Mouse (Mus musculus) embryonic fibroblast, embryonic 13.5 days (primary cell): ENCODE data around the gene Gm8246. TPM values are rescaled to one million over a fixed set of nuclear protein-coding genes. Genes with fewer than 3 reads are reported as not detected.
"Not testable (repeated sequence)": the region's sequence is repeated elsewhere in the genome, so short reads cannot be mapped to it uniquely, and the experiment has no call there.

ENCODE experiments used
- H3K27ac ChIP-seq: 2 replicates; pipeline ENCODE4 v1.5.1; 2012; ENCODE audit warnings: low read length, control low read depth, inconsistent platforms; ENCODE audit not compliant: insufficient read depth
- H3K4me1 ChIP-seq: 2 replicates; pipeline ENCODE4 v1.6.1; 2011; ENCODE audit warnings: low read length; ENCODE audit not compliant: control insufficient read depth, insufficient read depth
- H3K4me3 ChIP-seq: 2 replicates; pipeline ENCODE4 v1.5.1; 2011; ENCODE audit warnings: mild to moderate bottlenecking, control low read depth, low read length; ENCODE audit not compliant: insufficient read depth
- polyA plus RNA-seq: library from polyadenylated mRNA; stranded (reverse); fragments of >200 nt; gene quantifications from 2 replicates; pipeline ENCODE4 v1.2.4, GENCODE M21; 2011; ENCODE audit warnings: low read depth; ENCODE audit not compliant: missing spikeins, insufficient read length

Gm8246 gene
- not detected in 2 replicates for polyA plus RNA-seq

- H3K4me1 ChIP-seq, H3K27ac ChIP-seq, H3K4me3 ChIP-seq: not testable (repeated sequence)
Measured at GRCm38 (mm10) chr14:5477730-5478129, at the start of gene Gm8246. Gene Gm8246, minus strand, starts transcription at chr14:5477830.

GRCm38 (mm10) chr14:5501374-5501773 is 23.7 kb upstream of the Gm8246 start, which contains the start of gene Gm3488:
Gene Gm3488, plus strand, starts transcription at chr14:5501674.
- not testable (repeated sequence) for H3K27ac ChIP-seq, H3K4me1 ChIP-seq, H3K4me3 ChIP-seq

GRCm38 (mm10) chr14:5483907-5484306 is 6.3 kb upstream of the Gm8246 start, which contains the start of gene Gm3187:
Gene Gm3187, plus strand, starts transcription at chr14:5484207.
- not testable (repeated sequence) for H3K4me3 ChIP-seq, H3K27ac ChIP-seq

GRCm38 (mm10) chr14:5460469-5460868 is 17.2 kb downstream of the Gm8246 start:
- not testable (repeated sequence) for H3K4me1 ChIP-seq, H3K4me3 ChIP-seq, H3K27ac ChIP-seq

More at GRCm38 (mm10) chr14:5483907-5484306, 6.3 kb upstream of the Gm8246 start, which contains the start of gene Gm3187:
- H3K4me1 ChIP-seq = not testable (repeated sequence)

DNA sequence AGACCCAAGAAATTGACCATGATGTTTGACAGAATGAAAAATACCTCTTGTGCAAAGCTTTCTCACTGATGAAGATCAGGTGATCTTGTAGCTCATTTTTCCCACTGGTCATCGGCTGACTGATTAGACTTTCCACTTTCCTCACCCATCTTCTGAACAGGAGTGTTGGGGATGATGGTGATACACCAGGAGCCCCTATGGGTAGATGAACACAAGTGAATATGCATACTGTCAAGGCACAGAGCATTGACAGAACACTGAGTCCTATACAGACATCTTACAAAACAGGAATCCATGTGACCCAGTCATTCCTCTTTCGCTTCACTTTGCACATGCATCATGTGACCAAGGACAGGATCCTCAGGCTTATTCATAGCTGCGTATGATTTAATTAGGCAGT is 22.3 kb downstream of the Gm8246 start, which contains the start of gene Gm3194:
Gene Gm3194 (minus strand): TSS at position 101 of the 400 bp plus-strand sequence.
- not testable (repeated sequence) for H3K4me1 ChIP-seq, H3K4me3 ChIP-seq, H3K27ac ChIP-seq

Other genes starting within 250 kb of the Gm8246 start
- not detected in 2 replicates for gene Gm3526, start 217.2 kb downstream of the Gm8246 start, polyA plus RNA-seq
- gene Gm3542, start 142.9 kb downstream of the Gm8246 start, polyA plus RNA-seq = not detected in 2 replicates
- gene Gm3500, start 88.8 kb downstream of the Gm8246 start, polyA plus RNA-seq = not detected in 2 replicates
- gene Gm3194, start 22.4 kb downstream of the Gm8246 start, polyA plus RNA-seq = not detected in 2 replicates
- gene Gm3187, start 6.4 kb upstream of the Gm8246 start, polyA plus RNA-seq = not detected in 2 replicates
- not detected in 2 replicates for gene Gm3488, start 23.8 kb upstream of the Gm8246 start, polyA plus RNA-seq
- not detected in 2 replicates for gene Gm3532, start 60.7 kb upstream of the Gm8246 start, polyA plus RNA-seq
- gene Gm8265, start 155.2 kb upstream of the Gm8246 start, polyA plus RNA-seq = not detected in 2 replicates
- not detected in 2 replicates for gene Gm9603, start 209.6 kb upstream of the Gm8246 start, polyA plus RNA-seq